Mouse (Mus musculus) CH12F3 (cell line): ENCODE results near the gene Cttn.

Experiments
- in situ Hi-C: fragments of 300-500 bp; cut with MboI; formaldehyde crosslinking; loops from 2 replicates; pipeline ENCODE4 v1.14.3; 2020; ENCODE audit warnings: low sequenced_read_pairs

Gene Cttn

DNA sequence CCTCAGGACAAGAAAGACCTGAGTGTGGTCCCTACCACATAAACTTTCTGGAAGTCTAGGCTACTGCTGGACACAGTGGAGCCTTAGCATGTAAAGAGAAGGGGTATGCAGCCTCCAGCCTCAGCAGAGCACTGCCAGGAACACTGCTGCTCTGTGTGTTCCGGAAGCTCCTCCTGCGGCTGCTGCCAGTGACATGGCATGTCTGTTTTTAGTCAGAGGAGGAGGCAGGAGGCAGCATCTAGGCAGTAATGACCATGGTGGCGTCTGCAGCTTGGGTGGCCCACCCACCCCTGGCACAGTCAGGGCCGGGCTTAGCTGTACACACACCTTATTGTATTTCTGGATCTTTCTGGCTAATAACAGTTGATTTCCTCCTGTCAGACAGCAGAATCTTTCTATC lies 63.1 kb downstream of the Cttn start:
- in situ Hi-C loops = no loop called here

DNA sequence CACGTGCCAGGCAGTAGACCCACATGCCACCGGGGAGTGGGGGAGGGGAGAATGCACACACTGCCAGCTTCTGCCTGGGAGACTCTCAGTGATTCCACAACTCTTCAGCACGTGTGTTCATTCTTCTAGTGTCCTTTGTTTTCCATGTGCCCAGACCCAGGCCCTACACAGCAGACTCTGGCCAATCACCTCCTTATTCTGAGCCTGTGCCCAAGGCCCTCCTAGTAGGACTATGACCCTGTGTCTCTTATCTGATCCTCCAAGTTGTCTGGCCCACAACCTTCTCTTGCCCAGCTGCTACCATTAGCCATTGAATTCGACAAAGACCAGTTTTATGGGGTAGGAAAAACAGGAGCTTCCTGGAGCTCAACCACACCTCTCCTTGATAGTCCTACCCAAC lies 68.3 kb downstream of the Cttn start:
- in situ Hi-C loops = no loop called here

DNA sequence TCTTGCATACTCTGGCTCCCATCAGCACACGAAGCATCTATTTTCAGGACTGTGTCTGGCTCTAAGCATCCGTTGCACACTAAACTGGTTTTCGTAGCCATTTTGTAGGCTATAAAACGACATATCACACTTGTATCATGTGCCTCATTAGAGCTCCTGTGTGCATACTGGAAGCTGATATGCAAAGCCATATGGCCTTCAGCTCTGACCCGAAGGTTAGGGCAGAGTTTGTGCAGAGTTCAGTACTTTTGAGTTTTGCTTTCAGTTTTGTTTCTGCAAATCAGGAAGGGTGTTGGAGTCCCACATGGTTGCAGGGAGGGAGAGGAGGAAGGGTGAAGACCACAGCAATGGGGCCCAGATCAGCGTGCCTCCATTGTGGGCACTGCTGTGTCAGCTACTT lies 79.1 kb downstream of the Cttn start:
- in situ Hi-C loops = no loop called here

DNA sequence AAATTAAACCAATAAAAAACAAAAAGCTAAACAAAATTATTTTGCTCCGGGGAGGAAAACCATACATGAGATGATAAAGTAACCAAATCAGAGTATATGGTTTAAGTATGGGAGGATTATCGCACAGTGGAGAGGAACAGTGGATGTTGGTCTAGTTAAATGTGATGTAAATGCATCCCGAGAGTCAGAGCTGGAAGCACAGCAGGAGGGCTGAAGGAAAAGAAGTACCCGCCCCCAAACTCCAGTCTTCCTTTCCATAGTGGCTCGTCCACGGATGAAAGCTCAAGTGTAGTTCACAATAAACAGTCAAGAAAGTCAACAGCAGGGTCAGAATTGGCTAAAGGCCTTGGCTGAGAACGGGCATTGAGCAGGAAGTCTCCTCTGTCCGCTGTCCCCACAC lies 80.1 kb downstream of the Cttn start:
- in situ Hi-C loops = no loop called here

DNA sequence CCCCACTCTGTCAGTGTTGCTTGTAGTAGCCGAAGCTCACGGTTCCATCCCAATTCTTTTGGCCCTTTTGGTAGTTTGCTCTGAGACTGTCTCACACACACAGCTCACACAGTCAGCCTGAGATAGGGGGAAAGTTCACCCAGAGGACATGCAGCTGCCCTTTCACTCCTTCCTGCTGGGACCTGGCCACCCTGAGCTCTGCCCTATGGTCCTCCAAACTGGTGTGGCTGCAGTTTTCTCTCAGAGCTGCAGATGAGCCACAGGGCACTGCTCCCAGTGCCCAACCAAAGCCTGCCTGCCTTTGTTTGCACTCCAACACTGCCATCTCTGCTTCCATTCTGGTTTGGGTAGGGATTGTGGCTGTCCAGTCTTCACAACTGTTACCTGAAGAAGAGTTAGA lies 81.1 kb downstream of the Cttn start:
- in situ Hi-C loops = no loop called here

DNA sequence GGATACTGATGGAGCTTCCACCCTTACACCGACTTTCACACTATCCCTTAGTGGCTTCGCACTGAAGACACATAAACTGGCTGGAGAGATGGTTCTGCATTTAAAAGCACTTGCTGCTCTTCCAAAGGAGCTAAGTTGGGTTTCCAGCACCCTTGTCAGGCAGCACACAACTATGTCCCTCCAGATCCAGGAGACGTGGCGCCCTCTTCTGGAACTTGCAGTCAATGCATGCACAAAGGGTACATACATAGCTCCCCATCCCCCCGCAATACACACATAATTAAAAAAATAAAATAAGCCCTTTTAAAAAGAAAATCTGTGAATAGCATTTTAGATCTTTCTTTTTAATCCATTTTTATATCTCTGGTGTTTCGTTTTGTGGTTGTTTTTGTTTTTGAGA lies 83.3 kb downstream of the Cttn start:
- in situ Hi-C loops = no loop called here
